Mouse (Mus musculus): Measurements from ENCODE around the gene Ppp2r5b.

GRCm38 (mm10) chr19:6226135-6226534 is 9.5 kb downstream of the Ppp2r5b start, which contains the start of gene Gpha2:
- TF ChIP-seq CTCF (IDR thresholded peaks at IDR 0.05; ENCODE audit: low read depth): no peak
- no peak for TF ChIP-seq EP300 (IDR thresholded peaks at IDR 0.05; ENCODE audit: low read depth)
